Mouse (Mus musculus) thymus, adult 2 months (tissue): ENCODE measurements around the gene Klhdc3. TPM values are rescaled to one million over a fixed set of nuclear protein-coding genes. Genes with fewer than 3 reads are reported as not detected.

Experiments used
- DNase-seq: peaks from one replicate; pipeline ENCODE4 v3.0.0; 2021
- H3K27ac ChIP-seq: fragments of 200-500 bp; 2 replicates; pipeline ENCODE4 v1.5.1; 2012; ENCODE audit warnings: low read length, control low read depth; ENCODE audit not compliant: control insufficient read depth, insufficient read depth
- H3K27me3 ChIP-seq: fragments of 200-500 bp; 2 replicates; pipeline ENCODE4 v1.6.1; 2012; ENCODE audit warnings: mild to moderate bottlenecking, low read length, moderate library complexity, mixed read lengths; ENCODE audit not compliant: control insufficient read depth, insufficient read depth
- H3K36me3 ChIP-seq: fragments of 200-500 bp; 2 replicates; pipeline ENCODE4 v1.6.1; 2012; ENCODE audit warnings: mild to moderate bottlenecking, low read length, moderate library complexity; ENCODE audit not compliant: control insufficient read depth, insufficient read depth
- H3K4me1 ChIP-seq: fragments of 200-500 bp; replicated peaks from 2 replicates; pipeline ENCODE4 v1.6.1; 2012; ENCODE audit warnings: low read length; ENCODE audit not compliant: control insufficient read depth, insufficient read depth
- H3K4me3 ChIP-seq: fragments of 200-500 bp; 2 replicates; pipeline ENCODE4 v1.5.1; 2012; ENCODE audit warnings: mild to moderate bottlenecking, low read length, control low read depth, moderate library complexity; ENCODE audit not compliant: control insufficient read depth, insufficient read depth
- CTCF ChIP-seq: fragments of 200-500 bp; IDR thresholded peaks from 2 replicates; pipeline ENCODE4 v1.5.1; 2012; ENCODE audit warnings: mild to moderate bottlenecking, control low read depth, low read length, moderate library complexity, borderline replicate concordance; ENCODE audit not compliant: control insufficient read depth, poor library complexity, insufficient read depth; ENCODE audit errors: extremely low read depth
- POLR2A ChIP-seq: fragments of 200-500 bp; IDR thresholded peaks from 2 replicates; pipeline ENCODE4 v1.6.1; 2012; ENCODE audit warnings: mild to moderate bottlenecking, low read length, control low read depth, moderate library complexity; ENCODE audit not compliant: control insufficient read depth, poor library complexity, insufficient read depth; ENCODE audit errors: extremely low read depth
- WGBS: fragments of 180-500 bp; shearing (Covaris S2); methylation state at CpG from one replicate; pipeline ENCODE4 v1.1.7; 2018; 5-methylcytosine and 5-hydroxymethylcytosine counted together
- polyA plus RNA-seq: library from polyadenylated mRNA; depleted of rRNA; stranded (reverse); fragments of >200 nt; gene quantifications from 2 replicates; pipeline ENCODE4 v1.2.3, GENCODE M21; 2012

Gene Klhdc3
- polyA plus RNA-seq, 1 experiment = 116 TPM

DNA sequence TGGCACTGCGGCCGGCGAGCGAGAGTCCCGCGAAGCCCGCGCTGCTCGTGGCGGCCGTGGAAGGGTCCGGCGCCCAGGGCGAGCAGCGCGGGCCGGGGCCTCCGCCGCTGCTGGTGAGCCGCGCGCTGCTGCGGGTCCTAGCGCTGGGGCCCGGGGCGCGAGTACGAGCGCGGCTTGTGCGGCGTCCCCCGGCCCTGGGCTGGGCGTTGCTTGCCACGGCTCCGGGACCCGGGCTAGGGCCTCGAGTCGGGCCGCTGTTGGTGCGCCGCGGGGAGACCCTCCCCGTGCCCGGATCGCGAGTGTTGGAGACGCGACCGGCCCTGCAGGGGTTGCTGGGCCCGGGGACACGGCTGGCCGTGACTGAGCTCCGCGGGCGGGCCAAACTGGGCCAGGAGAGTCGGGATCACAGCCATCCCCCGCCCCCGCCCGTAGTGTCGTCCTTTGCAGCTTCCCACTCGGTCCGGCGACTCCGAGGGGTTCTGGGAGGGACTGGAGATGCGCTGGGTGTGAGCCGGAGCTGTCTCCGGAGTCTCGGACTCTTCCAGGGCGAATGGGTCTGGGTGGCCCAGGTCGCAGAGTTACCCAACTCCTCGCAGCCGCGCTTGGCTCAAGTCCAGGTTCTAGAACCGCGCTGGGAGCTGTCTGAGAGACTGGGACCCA is 31.0 kb upstream of the Klhdc3 start:
- Histone ChIP-seq H3K4me3 (peak overlapping the region; percentile 76), H3K36me3 (peaks cover 4% of the 10 kb centered on the region; the same call in 1 of the 2 replicates), H3K27ac (peak overlapping the region; percentile 63), H3K27me3 (no peaks in the 10 kb centered on the region), H3K4me1 (peaks cover 15% of the 10 kb centered on the region)
- DNase-seq = peak; percentile 18
- under 1% methylated on average over 76 of the region's 76 CpGs for WGBS
- no peak for TF ChIP-seq CTCF
- TF ChIP-seq POLR2A = no peak

- DNase-seq = peak; percentile 92
- peak within 1 kb of the TSS; percentile 63 for H3K27ac ChIP-seq
- H3K4me3 ChIP-seq = peak within 1 kb of the TSS; percentile 76
- no peaks in the 10 kb centered on the region for H3K27me3 ChIP-seq
- H3K4me1 ChIP-seq = peaks cover 15% of the 10 kb centered on the region
- H3K36me3 ChIP-seq = peaks cover 4% of the 10 kb centered on the region; the same call in 1 of the 2 replicates
- no peak for TF ChIP-seq CTCF
- TF ChIP-seq POLR2A = peak; percentile 77
- 6% methylated on average over 36 of the region's 36 CpGs for WGBS
Observed at GRCm38 (mm10) chr17:46710959-46711597, 30.4 kb upstream of the Klhdc3 start, which contains the start of gene Pex6. Gene Pex6 (plus strand): TSS chr17:46711463.

- DNase-seq = no peak
- no peaks in the 10 kb centered on the region for H3K36me3 ChIP-seq
- 95% methylated on average over 14 of the region's 14 CpGs for WGBS
- no peaks in the 10 kb centered on the region for H3K27me3 ChIP-seq
- no peak overlapping the region for H3K27ac ChIP-seq
- H3K4me1 ChIP-seq = peaks cover 33% of the 10 kb centered on the region
- no peak for TF ChIP-seq POLR2A
- TF ChIP-seq CTCF = no peak
- no peak overlapping the region for H3K4me3 ChIP-seq
Observed at GRCm38 (mm10) chr17:46706375-46707089, 25.8 kb upstream of the Klhdc3 start.

DNA sequence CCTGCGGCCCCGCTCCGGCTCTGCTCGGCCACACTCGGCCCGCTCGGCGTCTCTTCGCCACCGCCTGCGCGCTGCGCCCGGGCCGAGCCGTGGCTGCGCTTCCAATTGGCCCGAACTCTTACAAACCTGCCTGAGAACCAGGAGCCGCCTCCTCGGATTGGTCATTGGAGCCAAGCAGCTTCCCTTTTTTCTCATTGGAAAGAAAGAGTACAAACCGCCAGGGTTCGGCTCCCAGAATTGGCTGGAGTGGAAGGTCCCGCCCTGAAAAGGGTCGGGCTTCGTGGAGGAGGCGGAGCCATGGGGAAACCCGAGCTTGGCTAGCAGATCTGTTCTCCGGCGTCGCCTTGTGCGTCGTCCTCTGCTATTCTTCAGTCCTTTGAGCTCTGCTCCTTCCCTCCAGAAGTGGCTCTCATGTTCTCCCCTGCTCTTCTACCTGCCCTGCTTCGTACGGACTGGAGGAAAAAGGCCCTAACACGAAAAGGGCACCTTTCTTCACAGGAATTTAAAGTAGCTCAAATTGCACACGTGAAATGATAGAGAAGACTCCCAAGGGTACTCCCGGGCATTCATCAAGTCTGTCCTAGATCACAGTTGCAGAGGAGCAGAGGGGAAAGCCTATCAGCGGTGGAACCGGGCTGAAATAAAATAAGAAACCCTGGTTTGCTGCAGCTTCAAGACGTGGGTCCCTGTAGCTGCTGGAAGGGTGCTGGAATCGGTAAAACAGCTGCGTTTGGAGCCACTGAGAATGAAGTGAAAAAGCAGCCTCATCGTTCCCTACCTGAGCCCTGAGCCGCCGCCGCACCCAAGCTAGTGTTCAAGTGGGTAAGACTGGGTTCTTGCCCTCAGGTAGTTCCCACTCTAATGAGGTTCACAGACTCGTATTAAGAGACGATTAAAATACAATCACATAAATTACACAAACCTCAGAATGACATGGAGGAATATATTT is 24.4 kb upstream of the Klhdc3 start, which contains the start of gene Ppp2r5d:
Gene Ppp2r5d, minus strand, starts transcription at position 225 of the 949 bp plus-strand sequence.
- H3K36me3 ChIP-seq = no peaks in the 10 kb centered on the region
- 0 out of 2 replicates have a peak, but pooled peaks have one; percentile 50 for TF ChIP-seq CTCF
- peak; percentile 82 for TF ChIP-seq POLR2A
- under 1% methylated on average over 48 of the region's 48 CpGs for WGBS

GRCm38 (mm10) chr17:46703971-46704886 is 23.5 kb upstream of the Klhdc3 start:
- TF ChIP-seq POLR2A (no peak), CTCF (no peak)
- WGBS = 6% methylated on average over 40 of the region's 41 CpGs
- H3K4me1 ChIP-seq = peaks cover 29% of the 10 kb centered on the region
- no peaks in the 10 kb centered on the region for H3K27me3 ChIP-seq
- peak; percentile 26 for DNase-seq
- H3K4me3 ChIP-seq = peak overlapping the region; percentile 80
- H3K27ac ChIP-seq = peak overlapping the region; percentile 28; the same call in 1 of the 2 replicates
- no peaks in the 10 kb centered on the region for H3K36me3 ChIP-seq

More for the DNA sequence above, 24.4 kb upstream of the Klhdc3 start, which contains the start of gene Ppp2r5d:
- H3K27ac ChIP-seq = peak within 1 kb of the TSS; percentile 69
- no peaks in the 10 kb centered on the region for H3K27me3 ChIP-seq
- peak; percentile 96 for DNase-seq
- peak within 1 kb of the TSS; percentile 80 for H3K4me3 ChIP-seq
- peaks cover 29% of the 10 kb centered on the region for H3K4me1 ChIP-seq
